Mouse (Mus musculus) megakaryocyte, embryonic 14.5 days (primary cell): Measurements from ENCODE around the gene Camk2g. TPM values are rescaled to one million over a fixed set of nuclear protein-coding genes. Genes with fewer than 3 reads are reported as not detected.
A peak's percentile ranks its signal among the peaks of the same experiment; 100 is the strongest.

Source experiments
- H3K27me3 ChIP-seq: replicated peaks from 2 replicates; pipeline ENCODE3; 2012; ENCODE audit warnings: inconsistent platforms
- H3K36me3 ChIP-seq: replicated peaks from 2 replicates; pipeline ENCODE3; 2012; ENCODE audit warnings: low read length, inconsistent platforms, mixed read lengths
- H3K4me1 ChIP-seq: 2 replicates; pipeline ENCODE4 v1.6.1; 2012; ENCODE audit warnings: inconsistent platforms
- H3K4me3 ChIP-seq: replicated peaks from 2 replicates; pipeline ENCODE3; 2012; ENCODE audit warnings: moderate library complexity, mild to moderate bottlenecking, inconsistent platforms
- H3K9me3 ChIP-seq: 2 replicates; pipeline ENCODE4 v1.6.1; 2012; ENCODE audit warnings: inconsistent platforms
- FLI1 ChIP-seq: IDR thresholded peaks from 2 replicates; pipeline ENCODE4 v1.6.1; 2012; ENCODE audit warnings: low read length, inconsistent platforms, mixed read lengths
- GATA1 ChIP-seq: IDR thresholded peaks from 3 replicates; pipeline ENCODE4 v1.6.1; 2012; ENCODE audit warnings: mixed read lengths, low read length, inconsistent platforms, borderline replicate concordance
- polyA plus RNA-seq: library from polyadenylated mRNA; stranded (reverse); fragments of >175 nt; gene quantifications from 2 replicates; pipeline ENCODE4 v1.2.3, GENCODE M21; 2012; ENCODE audit warnings: low replicate concordance; ENCODE audit not compliant: insufficient read depth

Camk2g gene
- 11.9 and 12.1 TPM in 2 replicates for polyA plus RNA-seq

- TF ChIP-seq FLI1: no peak
- no peak for TF ChIP-seq GATA1
- H3K4me3 ChIP-seq: peak within 1 kb of the TSS; percentile 98
- H3K36me3 ChIP-seq: peaks cover 37% of the 10 kb centered on the region
- no peaks in the 10 kb centered on the region for H3K27me3 ChIP-seq
- no peaks in the 10 kb centered on the region for H3K9me3 ChIP-seq
- H3K4me1 ChIP-seq: peaks cover 78% of the 10 kb centered on the region
Measured at GRCm38 (mm10) chr14:20793758-20794531, at the start of gene Camk2g. Gene Camk2g, minus strand, starts transcription at chr14:20794088.

- H3K4me1 ChIP-seq: peaks cover 27% of the 10 kb centered on the region
- no peak overlapping the region for H3K4me3 ChIP-seq
- H3K27me3 ChIP-seq: peaks cover 34% of the 10 kb centered on the region
- TF ChIP-seq GATA1: no peak
- no peaks in the 10 kb centered on the region for H3K9me3 ChIP-seq
- H3K36me3 ChIP-seq: peaks cover 16% of the 10 kb centered on the region
Measured at GRCm38 (mm10) chr14:20842629-20843028, 48.7 kb upstream of the Camk2g start.

DNA sequence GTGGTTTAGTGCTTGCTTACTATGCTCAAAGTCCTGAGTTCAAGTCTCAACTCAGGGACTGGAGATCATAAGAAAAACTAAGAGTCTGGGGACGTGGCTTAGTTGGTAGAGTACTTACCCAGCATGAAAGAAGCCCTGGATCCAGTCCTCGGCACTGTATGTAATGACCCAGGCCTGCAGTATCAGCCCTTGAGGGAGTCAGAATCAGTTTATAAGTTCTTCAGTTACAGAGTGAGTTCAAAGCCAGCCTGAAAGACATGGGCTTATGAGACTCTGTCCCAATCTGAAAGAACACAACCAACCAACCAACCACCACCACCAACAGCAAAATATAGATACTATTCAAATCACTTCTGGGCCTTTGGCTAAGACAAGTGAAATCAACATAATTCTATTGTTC, 47.6 kb upstream of the Camk2g start:
- Histone ChIP-seq H3K4me1 (peaks cover 26% of the 10 kb centered on the region), H3K4me3 (no peak overlapping the region), H3K36me3 (peaks cover 16% of the 10 kb centered on the region), H3K9me3 (no peaks in the 10 kb centered on the region), H3K27me3 (peaks cover 41% of the 10 kb centered on the region)
- no peak for TF ChIP-seq GATA1
- TF ChIP-seq FLI1: no peak

- Histone ChIP-seq H3K9me3 (no peaks in the 10 kb centered on the region), H3K36me3 (peaks cover 16% of the 10 kb centered on the region), H3K4me1 (peaks cover 46% of the 10 kb centered on the region), H3K27me3 (peaks cover 48% of the 10 kb centered on the region), H3K4me3 (no peak overlapping the region)
- no peak for TF ChIP-seq FLI1
- TF ChIP-seq GATA1: no peak
Measured at GRCm38 (mm10) chr14:20837681-20838080, 43.8 kb upstream of the Camk2g start.

DNA sequence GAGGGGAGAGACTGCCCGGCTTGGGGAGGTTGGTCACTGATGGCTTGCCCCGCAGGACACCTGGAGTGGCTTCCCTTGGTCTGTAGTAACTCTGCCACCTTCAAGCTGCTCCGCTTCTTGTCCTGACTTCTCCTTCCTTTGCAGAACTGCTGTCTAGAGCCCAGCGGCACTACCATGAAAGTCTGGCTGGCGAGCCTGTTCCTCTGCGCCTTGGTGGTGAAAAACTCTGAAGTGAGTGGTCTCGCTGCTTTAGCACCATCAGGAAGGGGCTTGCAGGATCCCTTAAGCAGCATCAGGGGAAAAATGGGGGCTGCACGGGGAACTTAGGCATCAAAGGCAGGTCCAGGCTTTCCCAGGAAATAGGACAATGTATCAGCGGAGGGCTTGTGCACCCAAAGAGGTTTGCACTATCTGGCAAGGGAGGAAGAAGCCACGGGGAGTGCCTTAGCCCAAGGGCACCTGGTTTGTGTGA, 43.1 kb upstream of the Camk2g start:
- TF ChIP-seq FLI1 (no peak), GATA1 (no peak)
- Histone ChIP-seq H3K27me3 (peaks cover 45% of the 10 kb centered on the region), H3K36me3 (peaks cover 13% of the 10 kb centered on the region), H3K4me1 (peaks cover 54% of the 10 kb centered on the region), H3K9me3 (no peaks in the 10 kb centered on the region), H3K4me3 (peak overlapping the region; percentile 94)

DNA sequence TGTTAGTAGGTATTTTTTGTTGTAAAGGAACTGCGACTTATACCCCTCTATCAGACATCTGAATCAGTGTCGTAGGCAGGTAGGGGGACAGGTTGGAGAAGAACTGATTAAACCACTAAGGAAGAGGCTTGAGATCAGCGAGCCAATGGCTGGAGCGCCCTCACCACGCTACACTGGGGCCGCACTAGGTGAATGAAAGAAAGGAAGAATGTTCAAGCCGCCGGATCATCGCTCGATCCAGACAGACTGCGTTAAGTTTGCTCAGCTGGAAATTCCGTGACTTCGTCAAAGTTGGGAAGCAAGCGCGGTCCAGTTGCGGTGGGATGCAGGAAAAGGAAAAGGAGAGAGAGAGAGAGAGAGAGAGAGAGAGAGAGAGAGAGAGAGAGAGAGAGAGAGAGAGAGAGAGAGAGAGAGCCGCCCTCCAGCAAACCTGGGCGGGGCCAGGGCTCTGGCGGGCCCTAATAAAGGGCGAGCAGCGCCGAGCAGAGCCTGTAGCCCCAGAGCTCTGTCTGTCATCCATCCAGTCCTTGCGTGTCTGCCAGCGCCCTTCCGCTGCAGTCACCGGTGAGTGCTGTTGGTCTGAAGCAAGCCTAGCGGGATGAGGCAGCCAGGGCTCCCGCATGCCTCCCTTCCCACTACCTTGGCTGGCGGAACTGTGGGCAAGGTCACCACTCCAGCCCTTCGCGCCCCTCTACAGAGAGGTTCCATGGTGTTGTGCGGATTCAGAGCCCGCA, 42.5 kb upstream of the Camk2g start, which contains the start of gene Plau:
Gene Plau, plus strand, starts transcription at position 490 of the 734 bp plus-strand sequence.
- H3K4me1 ChIP-seq: peaks cover 60% of the 10 kb centered on the region
- H3K9me3 ChIP-seq: no peaks in the 10 kb centered on the region
- TF ChIP-seq FLI1 (no peak), GATA1 (no peak)
- H3K36me3 ChIP-seq: peaks cover 13% of the 10 kb centered on the region
- H3K4me3 ChIP-seq: peak within 1 kb of the TSS; percentile 94
- peaks cover 45% of the 10 kb centered on the region for H3K27me3 ChIP-seq

DNA sequence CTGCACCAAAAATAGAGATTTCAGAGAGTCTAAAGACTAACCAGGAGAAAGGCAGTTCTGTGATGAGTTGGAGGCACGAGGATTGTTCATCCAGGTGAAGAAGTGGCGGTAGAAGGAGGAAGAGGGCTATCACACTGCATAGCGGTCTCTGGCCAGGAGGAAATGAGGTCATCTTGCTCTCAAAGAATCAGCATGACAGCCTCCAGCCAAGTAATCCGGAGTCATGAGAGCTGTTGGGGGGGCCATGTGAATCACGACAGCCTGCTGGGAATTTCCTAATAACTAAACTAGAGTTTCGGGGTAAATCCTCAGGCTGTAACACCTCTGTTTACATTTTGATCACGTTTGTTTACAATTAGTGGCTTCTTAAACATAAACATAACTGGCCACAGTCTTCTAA, 40.2 kb upstream of the Camk2g start:
- H3K4me1 ChIP-seq: peaks cover 73% of the 10 kb centered on the region
- peaks cover 2% of the 10 kb centered on the region for H3K36me3 ChIP-seq
- no peak for TF ChIP-seq GATA1
- TF ChIP-seq FLI1: no peak
- H3K4me3 ChIP-seq: peak overlapping the region; percentile 57
- H3K27me3 ChIP-seq: peaks cover 31% of the 10 kb centered on the region
- H3K9me3 ChIP-seq: no peaks in the 10 kb centered on the region

DNA sequence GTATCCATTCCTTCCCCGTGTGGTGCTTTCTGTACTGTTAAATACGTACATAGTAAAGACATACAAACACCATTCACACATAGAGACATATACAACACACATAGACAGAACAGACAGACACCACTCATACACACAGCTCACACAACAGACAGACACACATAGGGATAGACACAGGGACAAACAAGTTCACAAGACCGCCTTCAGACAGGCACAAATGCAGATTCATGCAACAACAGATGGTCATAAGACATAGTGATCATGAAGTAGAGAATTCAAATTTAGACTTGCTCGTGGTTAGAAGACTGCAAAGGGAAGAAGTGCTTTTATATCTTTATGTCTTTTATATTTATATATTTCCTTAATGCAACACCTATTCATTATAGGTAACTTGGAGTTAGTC, 39.6 kb upstream of the Camk2g start:
- Histone ChIP-seq H3K9me3 (no peaks in the 10 kb centered on the region), H3K27me3 (peaks cover 25% of the 10 kb centered on the region), H3K4me3 (no peak overlapping the region), H3K36me3 (peaks cover under 1% of the 10 kb centered on the region), H3K4me1 (peaks cover 77% of the 10 kb centered on the region)
- no peak for TF ChIP-seq GATA1
- no peak for TF ChIP-seq FLI1

DNA sequence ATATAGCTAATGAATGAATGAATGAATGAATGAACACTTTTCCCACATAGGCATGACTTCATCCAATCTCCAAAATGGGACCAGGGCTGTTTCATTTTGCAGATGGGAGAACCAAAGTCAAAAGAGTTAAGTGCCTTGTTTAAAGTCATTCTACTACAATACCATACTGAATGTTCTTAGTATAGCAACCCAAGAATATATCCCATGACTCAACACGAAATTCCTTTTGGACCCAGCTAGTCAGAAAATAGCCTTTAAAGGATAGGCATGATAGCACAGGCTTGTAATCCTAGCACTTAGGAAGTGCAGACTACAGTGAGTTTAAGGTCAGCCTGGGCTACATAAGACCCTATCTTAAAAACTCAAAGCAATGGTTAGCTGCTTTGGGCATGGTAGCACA, 38.0 kb upstream of the Camk2g start:
- H3K4me3 ChIP-seq: no peak overlapping the region
- peaks cover 11% of the 10 kb centered on the region for H3K27me3 ChIP-seq
- peaks cover 76% of the 10 kb centered on the region for H3K4me1 ChIP-seq
- H3K36me3 ChIP-seq: no peaks in the 10 kb centered on the region
- TF ChIP-seq GATA1: no peak
- no peak for TF ChIP-seq FLI1
- no peaks in the 10 kb centered on the region for H3K9me3 ChIP-seq

- TF ChIP-seq GATA1 (no peak), FLI1 (no peak)
- Histone ChIP-seq H3K9me3 (no peaks in the 10 kb centered on the region), H3K4me3 (no peak overlapping the region)
Measured at GRCm38 (mm10) chr14:20831141-20831910, 37.4 kb upstream of the Camk2g start.

More at GRCm38 (mm10) chr14:20831141-20831910, 37.4 kb upstream of the Camk2g start:
- Histone ChIP-seq H3K36me3 (no peaks in the 10 kb centered on the region), H3K4me1 (peaks cover 70% of the 10 kb centered on the region), H3K27me3 (peaks cover 6% of the 10 kb centered on the region)
